Mouse (Mus musculus): ENCODE results near the gene Atg5. TPM values are rescaled to one million over a fixed set of nuclear protein-coding genes. Genes with fewer than 3 reads are reported as not detected.
"Not testable (repeated sequence)": the region's sequence is repeated elsewhere in the genome, so short reads cannot be mapped to it uniquely, and the experiment has no call there.

Gene Atg5
- polyA plus RNA-seq (2015; fragmentation: Nextera tagmentation; extraction: Ambion mirVana): 46.0 and 46.4 TPM in 2 replicates

DNA sequence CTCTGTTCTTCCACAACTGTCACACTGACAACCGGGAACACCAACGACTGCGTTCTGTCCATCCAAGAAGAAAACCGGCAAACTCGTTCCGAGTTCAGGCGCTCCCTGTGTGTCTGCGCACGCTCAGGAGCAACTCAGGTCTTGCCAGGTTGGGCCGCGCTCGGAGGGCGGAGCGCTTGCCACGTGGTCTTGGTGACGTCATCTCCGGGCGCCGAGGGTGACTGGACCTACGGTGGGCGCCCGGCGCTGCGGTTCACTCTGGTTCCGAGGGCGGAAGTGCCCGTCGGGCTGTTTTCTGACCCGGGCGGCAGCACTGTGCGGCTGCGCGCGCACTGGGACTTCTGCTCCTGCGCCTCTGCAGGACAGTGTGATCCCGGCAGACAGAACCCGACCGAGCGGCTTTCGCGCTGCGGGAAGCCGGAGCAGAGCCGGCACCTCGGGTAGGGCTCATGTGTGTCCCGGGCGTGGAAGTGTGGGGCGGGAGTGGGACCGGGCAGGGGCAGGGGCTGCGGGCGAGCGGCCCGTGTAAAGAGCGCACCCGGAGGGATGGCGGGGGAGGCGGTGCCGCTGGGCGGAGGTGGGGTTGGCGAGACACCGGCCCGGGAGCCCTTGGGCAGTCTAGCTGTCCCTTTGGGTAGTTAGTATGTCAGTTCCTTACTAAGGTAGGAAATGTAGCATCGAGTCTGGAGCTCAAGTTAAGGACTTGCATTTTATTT is at the start of gene Atg5:
Gene Atg5 (plus strand): TSS at position 214 of the 716 bp plus-strand sequence.
- ATAC-seq (ENCODE audit: insufficient read depth, low FRiP score, low read depth): peak; percentile 95
- Histone ChIP-seq H3K4me2 (peak within 1 kb of the TSS; percentile 65), H3K9me3 (no peaks in the 10 kb centered on the region), H3K27me3 (replicated peaks) (no peaks in the 10 kb centered on the region), H3K4me1 (peaks cover 18% of the 10 kb centered on the region; the same call in 1 of the 2 replicates), H3K9ac (peak within 1 kb of the TSS; percentile 85), H3K36me3 (no peaks in the 10 kb centered on the region), H3K27ac (peak within 1 kb of the TSS; percentile 97), H3K4me3 (replicated peaks) (peak within 1 kb of the TSS; percentile 93)
- under 1% methylated on average over 63 of the region's 63 CpGs for WGBS

DNA sequence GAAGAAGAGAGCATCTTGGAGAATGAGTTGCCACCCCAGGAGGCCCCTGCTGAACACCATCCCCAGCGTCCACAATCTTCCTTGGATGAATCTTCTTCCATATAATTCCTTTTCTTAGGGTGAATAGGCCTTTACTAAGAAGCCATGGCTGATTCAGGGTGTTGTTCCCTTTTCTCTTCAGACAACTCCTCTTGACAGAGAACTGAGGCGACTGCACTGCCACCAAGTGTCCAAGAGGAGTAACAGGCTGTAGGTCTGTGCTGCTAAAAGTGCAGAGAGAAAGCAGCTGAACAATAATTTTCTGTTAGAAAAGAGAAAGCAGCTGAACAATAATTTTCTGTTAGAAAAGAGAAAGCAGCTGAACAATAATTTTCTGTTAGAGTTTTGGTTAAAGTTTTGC is 49.1 kb upstream of the Atg5 start:
- H3K36me3 ChIP-seq; H3K4me1 ChIP-seq; H3K9ac ChIP-seq; H3K9me3 ChIP-seq; H3K4me3 ChIP-seq (replicated peaks); ATAC-seq (ENCODE audit: insufficient read depth, low FRiP score, low read depth); H3K27ac ChIP-seq; H3K27me3 ChIP-seq (replicated peaks); H3K4me2 ChIP-seq: not testable (repeated sequence)
- 9% methylated on average over 2 of the region's 2 CpGs for WGBS

DNA sequence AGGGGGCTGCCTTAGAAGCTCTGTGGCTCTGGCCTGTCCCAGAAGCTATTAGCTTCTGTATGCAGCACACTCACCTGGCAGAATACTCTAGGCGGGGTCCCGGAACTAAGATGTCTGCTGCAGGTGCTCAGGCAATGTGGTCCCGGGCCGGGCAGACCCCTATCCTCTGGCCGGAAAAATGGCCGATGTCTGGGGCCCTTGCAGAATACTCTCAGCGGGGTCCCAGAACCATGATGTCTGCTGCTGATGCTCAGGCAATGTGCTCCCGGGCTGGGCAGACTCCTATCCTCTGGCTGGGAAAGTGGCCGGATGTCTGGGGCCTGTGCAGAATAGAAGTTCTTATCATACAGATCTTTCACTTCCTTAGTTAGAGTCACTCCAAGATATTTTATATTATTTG is 43.8 kb upstream of the Atg5 start:
- H3K4me2 ChIP-seq: no peak overlapping the region
- no peaks in the 10 kb centered on the region for H3K36me3 ChIP-seq
- WGBS: 90% methylated on average over 9 of the region's 9 CpGs
- peaks cover 4% of the 10 kb centered on the region; the same call in 1 of the 2 replicates for H3K9me3 ChIP-seq
- no peaks in the 10 kb centered on the region for H3K27me3 ChIP-seq (replicated peaks)
- H3K27ac ChIP-seq: no peak overlapping the region
- ATAC-seq (ENCODE audit: insufficient read depth, low FRiP score, low read depth): no peak
- no peak overlapping the region for H3K9ac ChIP-seq
- no peak overlapping the region for H3K4me3 ChIP-seq (replicated peaks)
- no peaks in the 10 kb centered on the region for H3K4me1 ChIP-seq

DNA sequence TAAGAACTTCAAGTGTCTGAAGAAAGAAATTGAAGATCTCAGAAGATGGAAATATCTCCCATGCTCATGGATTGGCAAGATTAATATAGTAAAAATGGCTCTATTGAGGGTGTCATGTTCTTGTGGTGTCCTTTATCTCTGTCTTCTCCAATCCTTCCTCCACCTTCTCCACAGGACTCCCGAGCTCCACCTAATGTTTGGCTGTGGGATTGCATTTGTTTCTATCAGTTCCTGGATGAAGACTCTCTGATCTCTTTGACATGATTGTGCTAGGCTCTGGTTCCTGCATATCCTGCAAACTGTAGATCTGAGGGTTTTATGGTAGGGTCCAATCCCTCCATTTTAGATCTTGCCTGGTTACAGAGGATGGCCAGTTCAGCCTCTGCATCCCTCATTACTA is 34.8 kb upstream of the Atg5 start:
- H3K9me3 ChIP-seq; H3K4me3 ChIP-seq (replicated peaks); H3K4me1 ChIP-seq; H3K9ac ChIP-seq; H3K27me3 ChIP-seq (replicated peaks); ATAC-seq (ENCODE audit: insufficient read depth, low FRiP score, low read depth); H3K4me2 ChIP-seq; H3K27ac ChIP-seq; H3K36me3 ChIP-seq: not testable (repeated sequence)
- 4% methylated on average over 1 of the region's 1 CpGs for WGBS

DNA sequence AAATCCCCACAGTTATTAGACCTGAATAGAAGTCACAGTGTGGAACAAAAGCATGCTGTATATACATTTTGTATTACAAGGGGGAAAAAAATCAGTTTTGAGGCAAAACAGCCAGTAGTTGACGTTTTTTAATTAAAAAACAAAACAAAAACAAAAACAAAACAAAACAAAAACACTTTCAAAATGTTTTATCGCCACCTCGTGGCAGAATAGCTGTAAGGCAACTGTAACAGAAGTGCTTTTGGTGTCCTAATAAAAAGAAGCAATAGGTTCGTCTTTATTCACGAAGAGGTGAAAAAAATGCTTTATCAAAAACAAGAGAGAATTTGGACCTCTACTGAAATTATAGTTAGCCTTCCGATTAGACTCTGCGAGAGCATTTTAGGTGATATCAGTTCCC is 32.9 kb upstream of the Atg5 start:
- H3K36me3 ChIP-seq; H3K9me3 ChIP-seq; H3K27me3 ChIP-seq (replicated peaks); H3K4me1 ChIP-seq; H3K27ac ChIP-seq; H3K4me2 ChIP-seq; H3K4me3 ChIP-seq (replicated peaks); H3K9ac ChIP-seq; ATAC-seq (ENCODE audit: insufficient read depth, low FRiP score, low read depth): not testable (repeated sequence)
- WGBS: 32% methylated on average over 7 of the region's 7 CpGs

DNA sequence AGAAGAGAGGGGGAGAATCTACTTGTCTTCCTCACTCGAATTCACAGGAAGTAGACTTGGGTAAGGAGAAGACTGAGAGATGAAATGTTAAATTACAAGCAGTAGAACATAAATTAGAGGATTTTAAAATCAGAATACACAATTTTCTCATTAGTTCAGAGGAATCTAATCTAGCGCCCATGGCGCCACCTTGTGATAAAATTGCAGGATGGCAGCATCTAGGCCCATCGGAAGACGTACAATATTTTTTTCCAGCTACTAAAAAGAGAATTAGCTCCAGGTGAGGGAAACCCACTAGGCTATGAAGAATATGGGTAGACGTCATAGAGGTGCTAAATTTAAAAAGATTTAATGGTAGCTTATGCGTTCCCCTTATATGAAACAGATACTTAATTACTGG is 11.5 kb upstream of the Atg5 start:
- H3K9ac ChIP-seq: no peak overlapping the region
- no peaks in the 10 kb centered on the region for H3K36me3 ChIP-seq
- no peaks in the 10 kb centered on the region for H3K9me3 ChIP-seq
- WGBS: 39% methylated on average over 7 of the region's 7 CpGs
- no peak overlapping the region for H3K4me3 ChIP-seq (replicated peaks)
- H3K4me2 ChIP-seq: no peak overlapping the region
- H3K27ac ChIP-seq: no peak overlapping the region
- H3K4me1 ChIP-seq: no peaks in the 10 kb centered on the region
- no peaks in the 10 kb centered on the region for H3K27me3 ChIP-seq (replicated peaks)
- no peak for ATAC-seq (ENCODE audit: insufficient read depth, low FRiP score, low read depth)

DNA sequence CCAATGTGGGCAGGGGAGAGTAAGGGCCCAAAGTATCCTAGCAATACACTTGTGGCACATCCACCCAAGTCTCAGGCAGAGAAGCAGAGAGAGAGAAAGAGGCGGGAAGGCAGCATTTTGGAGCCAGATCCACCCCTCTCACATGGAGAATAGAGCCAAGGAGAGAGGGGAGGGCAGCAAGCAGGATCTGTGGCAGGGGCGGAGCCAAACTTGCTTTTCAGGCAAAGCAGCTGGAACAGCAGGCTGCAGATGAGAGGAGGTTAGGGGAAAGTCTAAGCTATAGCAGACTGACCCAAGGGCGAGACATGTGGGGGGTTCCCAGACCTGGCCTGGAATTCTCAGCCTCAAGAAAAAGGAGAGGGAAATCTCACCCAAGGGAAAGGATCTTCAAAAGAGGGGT is 2.3 kb upstream of the Atg5 start:
- Histone ChIP-seq H3K27ac (no peak overlapping the region), H3K36me3 (no peaks in the 10 kb centered on the region), H3K4me2 (no peak overlapping the region), H3K9me3 (no peaks in the 10 kb centered on the region), H3K4me3 (replicated peaks) (no peak overlapping the region), H3K9ac (no peak overlapping the region), H3K4me1 (peaks cover 18% of the 10 kb centered on the region; the same call in 1 of the 2 replicates), H3K27me3 (replicated peaks) (no peaks in the 10 kb centered on the region)
- 65% methylated on average over 3 of the region's 3 CpGs for WGBS
- ATAC-seq (ENCODE audit: insufficient read depth, low FRiP score, low read depth): no peak

DNA sequence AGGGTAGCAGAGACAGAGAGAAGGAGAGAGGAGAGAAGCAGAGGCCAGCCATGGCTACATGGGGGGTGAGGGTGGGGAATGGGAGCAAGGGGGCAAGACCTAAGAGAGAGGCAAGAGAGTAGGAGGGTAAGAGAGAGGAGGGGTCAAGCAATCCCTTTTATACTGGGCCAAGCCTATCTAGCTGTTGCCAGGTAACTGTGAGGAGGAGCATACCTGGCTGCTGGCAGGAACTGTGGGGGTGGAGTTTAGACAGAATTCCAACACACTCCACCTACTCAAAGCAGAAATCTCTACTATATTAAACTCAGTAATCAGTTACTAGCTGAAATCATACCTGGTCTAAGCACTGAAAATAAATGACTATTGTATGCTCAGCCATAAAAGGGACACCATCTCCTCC is 1.6 kb upstream of the Atg5 start:
- Histone ChIP-seq H3K36me3 (no peaks in the 10 kb centered on the region), H3K9me3 (no peaks in the 10 kb centered on the region), H3K4me1 (peaks cover 18% of the 10 kb centered on the region; the same call in 1 of the 2 replicates), H3K4me2 (peak overlapping the region; percentile 65; the same call in 1 of the 2 replicates), H3K27ac (no peak overlapping the region), H3K9ac (no peak overlapping the region), H3K4me3 (replicated peaks) (no peak overlapping the region), H3K27me3 (replicated peaks) (no peaks in the 10 kb centered on the region)
- ATAC-seq (ENCODE audit: insufficient read depth, low FRiP score, low read depth): no peak

DNA sequence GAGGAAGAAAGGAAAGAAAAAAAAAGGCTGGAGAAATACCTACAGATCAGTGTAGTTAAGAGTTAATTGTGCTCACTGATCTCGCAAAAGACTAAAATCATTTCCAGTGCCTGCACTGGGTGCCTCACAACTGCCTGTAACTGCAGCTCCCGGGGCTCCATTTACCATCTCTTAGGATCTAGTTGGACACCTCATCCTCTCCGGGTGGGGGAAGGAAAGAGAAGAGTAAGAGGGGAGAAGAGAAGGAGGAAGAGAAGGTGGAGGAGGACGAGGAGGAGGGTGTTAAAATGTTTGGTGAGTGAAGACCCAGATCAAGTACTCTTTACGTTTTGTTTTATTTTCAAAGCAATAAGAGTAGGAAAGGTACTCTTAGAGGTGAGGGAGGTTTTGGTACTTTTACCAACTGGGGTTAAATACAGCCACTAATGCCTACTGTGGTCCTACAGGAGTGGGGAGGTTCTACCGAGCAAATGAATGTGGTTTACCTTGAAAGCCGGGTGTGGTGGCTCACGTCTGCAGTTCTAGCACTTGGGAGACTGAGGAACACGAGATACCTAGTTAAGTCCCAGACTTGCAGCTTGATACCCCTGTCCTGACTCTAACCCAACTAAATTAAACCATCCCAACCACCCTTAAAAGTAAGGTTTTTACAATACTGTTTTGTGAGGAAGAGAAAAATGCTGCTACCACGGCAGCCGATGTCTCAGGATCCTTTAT is 574 bp upstream of the Atg5 start:
- no peaks in the 10 kb centered on the region for H3K36me3 ChIP-seq
- peak overlapping the region; percentile 32; the same call in 1 of the 2 replicates for H3K9ac ChIP-seq
- no peaks in the 10 kb centered on the region for H3K9me3 ChIP-seq
- 5% methylated on average over 11 of the region's 11 CpGs for WGBS
- peak overlapping the region; percentile 93 for H3K4me3 ChIP-seq (replicated peaks)
- peaks cover 18% of the 10 kb centered on the region; the same call in 1 of the 2 replicates for H3K4me1 ChIP-seq
- H3K27ac ChIP-seq: peak overlapping the region; percentile 97
- H3K4me2 ChIP-seq: peak overlapping the region; percentile 65
- ATAC-seq (ENCODE audit: insufficient read depth, low FRiP score, low read depth): no peak
- no peaks in the 10 kb centered on the region for H3K27me3 ChIP-seq (replicated peaks)

DNA sequence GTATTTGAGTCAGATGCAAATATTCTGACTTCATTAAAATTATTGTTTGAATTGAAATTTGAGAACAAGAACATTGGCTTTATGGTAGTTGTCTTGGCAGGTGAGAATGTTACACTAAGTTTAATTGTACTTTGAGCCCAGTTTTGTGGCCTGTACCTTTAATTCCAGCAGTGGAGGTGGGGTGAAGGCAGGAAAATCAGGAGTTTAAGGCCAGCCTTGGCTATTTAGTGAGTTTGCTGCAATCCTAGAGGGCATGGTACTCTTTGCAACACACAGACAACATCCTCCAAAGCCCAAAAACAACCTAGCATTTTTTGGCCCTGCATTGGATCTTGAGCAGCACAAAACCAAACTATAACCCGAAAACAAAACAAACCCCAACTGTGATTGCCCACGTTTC is 1.1 kb downstream of the Atg5 start:
- no peak for ATAC-seq (ENCODE audit: insufficient read depth, low FRiP score, low read depth)
- Histone ChIP-seq H3K4me3 (replicated peaks) (peak overlapping the region; percentile 93), H3K27ac (no peak overlapping the region), H3K4me2 (peak overlapping the region; percentile 65), H3K9me3 (no peaks in the 10 kb centered on the region), H3K9ac (no peak overlapping the region), H3K4me1 (peaks cover 18% of the 10 kb centered on the region; the same call in 1 of the 2 replicates), H3K36me3 (no peaks in the 10 kb centered on the region), H3K27me3 (replicated peaks) (no peaks in the 10 kb centered on the region)
- WGBS: 58% methylated on average over 2 of the region's 2 CpGs

DNA sequence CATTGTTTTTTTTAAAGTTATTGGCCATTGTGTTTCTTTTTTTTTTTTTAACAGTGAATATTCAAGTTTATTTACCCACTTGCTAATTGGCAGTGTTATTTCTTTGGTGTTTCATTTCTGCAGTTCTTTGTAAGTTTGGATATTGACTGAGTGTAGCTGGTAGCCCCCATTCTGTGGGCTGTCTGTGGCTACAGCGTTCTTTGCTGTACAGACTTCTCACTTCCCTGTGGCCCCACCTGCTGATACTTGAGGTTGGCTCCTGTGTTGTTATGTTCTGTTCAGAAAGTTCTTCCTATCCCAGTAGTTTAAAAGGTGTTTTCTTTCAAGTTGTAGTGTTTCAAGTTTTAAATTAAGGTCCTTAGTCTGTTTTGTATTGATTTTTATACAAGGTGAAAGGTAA is 14.2 kb downstream of the Atg5 start:
- 64% methylated on average over 1 of the region's 1 CpGs for WGBS
- no peak for ATAC-seq (ENCODE audit: insufficient read depth, low FRiP score, low read depth)
- H3K4me3 ChIP-seq (replicated peaks): no peak overlapping the region

DNA sequence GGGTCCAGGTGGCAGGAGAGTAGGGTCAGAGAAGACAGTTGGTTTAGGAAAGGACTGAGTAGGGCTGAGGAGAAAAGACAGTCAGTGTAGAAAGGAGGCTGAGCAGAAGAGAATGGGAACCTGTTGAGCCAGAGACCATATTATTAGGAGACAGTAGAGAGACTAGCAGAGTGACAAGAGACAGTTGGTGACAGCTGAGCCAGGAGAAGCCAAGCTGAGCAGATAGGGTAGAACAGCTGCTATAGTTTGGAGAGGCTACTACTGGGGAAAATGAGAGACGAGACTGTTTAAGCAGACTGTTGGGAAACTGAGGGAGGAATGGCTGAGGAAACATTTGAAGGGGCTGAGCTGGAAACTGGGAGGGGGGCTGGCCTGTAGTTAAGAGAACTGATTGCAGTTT is 16.9 kb downstream of the Atg5 start:
- Histone ChIP-seq H3K4me1 (no peaks in the 10 kb centered on the region), H3K27me3 (replicated peaks) (no peaks in the 10 kb centered on the region), H3K9me3 (no peaks in the 10 kb centered on the region), H3K4me2 (no peak overlapping the region), H3K4me3 (replicated peaks) (no peak overlapping the region), H3K27ac (no peak overlapping the region), H3K9ac (no peak overlapping the region), H3K36me3 (peaks cover 13% of the 10 kb centered on the region; the same call in 1 of the 2 replicates)
- no peak for ATAC-seq (ENCODE audit: insufficient read depth, low FRiP score, low read depth)
- 70% methylated on average over 1 of the region's 1 CpGs for WGBS

More for the DNA sequence above, 14.2 kb downstream of the Atg5 start:
- no peak overlapping the region for H3K9ac ChIP-seq
- 0 out of 2 replicates have a peak, but pooled peaks cover 10% of the 10 kb centered on the region for H3K36me3 ChIP-seq
- no peaks in the 10 kb centered on the region for H3K27me3 ChIP-seq (replicated peaks)
- no peak overlapping the region for H3K4me2 ChIP-seq
- no peak overlapping the region for H3K27ac ChIP-seq
- H3K9me3 ChIP-seq: no peaks in the 10 kb centered on the region
- no peaks in the 10 kb centered on the region for H3K4me1 ChIP-seq

All from stomach, embryonic 15.5 days (tissue).